Mouse (Mus musculus): ENCODE measurements around the gene Psmb8.

DNA sequence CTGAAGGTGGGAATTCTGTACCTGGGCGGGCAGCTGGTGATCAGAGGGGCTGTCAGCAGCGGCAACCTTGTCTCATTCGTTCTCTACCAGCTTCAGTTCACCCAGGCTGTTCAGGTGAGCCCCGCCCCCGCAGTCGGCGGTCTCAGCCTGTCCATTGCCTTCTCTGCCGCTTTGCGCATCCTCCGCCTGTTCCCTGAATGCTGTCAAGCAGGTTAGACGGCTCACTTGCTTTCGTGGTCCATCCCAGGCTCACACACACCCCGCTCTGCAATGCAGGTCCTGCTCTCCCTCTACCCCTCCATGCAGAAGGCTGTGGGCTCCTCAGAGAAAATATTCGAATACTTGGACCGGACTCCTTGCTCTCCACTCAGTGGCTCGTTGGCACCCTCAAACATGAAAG lies 4.7 kb upstream of the Psmb8 start:
- TF ChIP-seq POLR2A (IDR thresholded peaks at IDR 0.05; ENCODE audit: low read depth, low read length) = no peak
- TF ChIP-seq CTCF (IDR thresholded peaks at IDR 0.05; ENCODE audit: extremely low read depth, insufficient read length, insufficient replicate concordance, low read depth, low read length) = no peak
